Mouse (Mus musculus) kidney, adult 2 months (tissue): ENCODE results near the gene Lfng. TPM values are rescaled to one million over a fixed set of nuclear protein-coding genes. Genes with fewer than 3 reads are reported as not detected.

Source experiments
- DNase-seq: peaks from one replicate; pipeline ENCODE4 v3.0.0; 2021
- H3K27ac ChIP-seq: fragments of 200-500 bp; 2 replicates; pipeline ENCODE4 v1.5.1; 2012; ENCODE audit warnings: low read depth, low read length, control low read depth, inconsistent platforms; ENCODE audit not compliant: insufficient read depth
- H3K27me3 ChIP-seq: fragments of 200-500 bp; replicated peaks from 2 replicates; pipeline ENCODE4 v1.6.1; 2012; ENCODE audit warnings: mild to moderate bottlenecking, moderate library complexity, low read length, inconsistent platforms; ENCODE audit not compliant: control insufficient read depth, insufficient read depth
- H3K36me3 ChIP-seq: fragments of 200-500 bp; 2 replicates; pipeline ENCODE4 v1.6.1; 2012; ENCODE audit warnings: mild to moderate bottlenecking, moderate library complexity, low read length, inconsistent platforms; ENCODE audit not compliant: control insufficient read depth, insufficient read depth
- H3K4me1 ChIP-seq: fragments of 200-500 bp; 2 replicates; pipeline ENCODE4 v1.6.1; 2011; ENCODE audit warnings: low read length; ENCODE audit not compliant: control insufficient read depth, insufficient read depth
- H3K4me3 ChIP-seq: fragments of 200-500 bp; 2 replicates; pipeline ENCODE4 v1.5.1; 2011; ENCODE audit warnings: mild to moderate bottlenecking, low read depth, low read length, control low read depth; ENCODE audit not compliant: insufficient read depth
- CTCF ChIP-seq: fragments of 200-500 bp; conservative IDR thresholded peaks from 2 replicates; pipeline ENCODE4 v1.5.1; 2011; ENCODE audit warnings: low read depth, mild to moderate bottlenecking, control low read depth, low read length, moderate library complexity, mixed read lengths; ENCODE audit not compliant: insufficient read depth, insufficient read length
- POLR2A ChIP-seq: fragments of 200-500 bp; IDR thresholded peaks from one replicate; pipeline ENCODE4 v1.6.1; 2011; ENCODE audit warnings: low read depth, low read length, control low read depth
- WGBS: fragments of 180-500 bp; shearing (Covaris S2); methylation state at CpG from one replicate; pipeline ENCODE4 v1.1.7; 2018; 5-methylcytosine and 5-hydroxymethylcytosine counted together
- polyA plus RNA-seq: library from polyadenylated mRNA; depleted of rRNA; stranded (reverse); fragments of >200 nt; gene quantifications from 2 replicates; pipeline ENCODE4 v1.2.3, GENCODE M21; 2012

The Lfng gene
- polyA plus RNA-seq, 1 experiment: 43.3 TPM

DNA sequence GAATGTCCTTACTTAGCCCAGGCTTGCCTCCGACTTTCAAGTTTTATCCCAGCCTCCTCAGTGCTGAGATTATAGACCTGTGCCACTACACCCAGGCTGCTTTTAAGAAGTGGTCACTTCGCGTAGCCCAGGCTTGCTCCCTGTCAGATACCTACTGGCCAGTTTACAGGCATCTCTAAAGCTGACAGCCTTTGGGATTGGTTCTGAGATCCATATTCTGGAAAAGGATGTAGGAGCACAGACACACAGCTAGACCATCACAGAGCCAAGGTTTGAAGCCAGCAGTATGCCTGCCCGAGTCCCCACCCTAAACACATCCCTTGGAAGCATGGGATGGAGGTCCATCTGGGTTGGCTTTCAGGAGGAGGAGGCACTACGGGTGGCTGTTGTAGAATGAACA is 39.4 kb upstream of the Lfng start:
- no peak for TF ChIP-seq POLR2A
- TF ChIP-seq CTCF: no peak
- Histone ChIP-seq H3K27me3 (no peaks in the 10 kb centered on the region), H3K27ac (no peak overlapping the region), H3K4me1 (no peaks in the 10 kb centered on the region), H3K4me3 (no peak overlapping the region), H3K36me3 (no peaks in the 10 kb centered on the region)
- DNase-seq: no peak
- 89% methylated on average over 5 of the region's 5 CpGs for WGBS

DNA sequence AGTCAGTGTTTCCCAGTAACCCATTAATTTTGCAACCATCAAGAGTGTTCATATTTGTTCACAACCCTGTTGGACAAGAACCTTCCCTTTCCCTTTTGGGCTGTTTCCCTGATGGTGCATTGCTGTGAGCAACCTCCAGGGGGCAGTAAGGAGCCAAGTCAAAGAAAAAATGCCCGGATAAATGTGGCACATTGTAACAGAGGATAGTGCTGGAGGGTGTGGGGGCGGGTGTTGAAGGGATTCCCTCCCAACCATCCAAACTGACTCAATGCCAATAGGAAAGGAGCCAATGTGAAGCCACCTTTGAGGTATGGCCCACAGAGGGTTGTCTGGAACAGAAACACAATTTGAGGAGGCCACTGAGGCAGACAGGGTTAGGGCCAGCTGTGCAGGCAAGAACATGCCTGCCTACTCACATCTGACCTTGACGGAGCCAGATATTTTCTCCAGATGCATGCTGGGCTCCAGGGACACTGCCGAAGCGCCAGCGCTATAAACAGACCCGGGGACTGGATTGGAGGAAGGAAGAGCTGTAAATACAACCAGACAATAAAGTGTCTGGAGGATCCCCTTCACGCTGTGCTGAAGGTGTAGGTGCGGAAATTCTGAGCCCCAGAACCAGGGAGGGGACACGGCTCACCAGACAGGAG is 38.7 kb upstream of the Lfng start:
- TF ChIP-seq CTCF (peak; percentile 84), POLR2A (no peak)
- no peak overlapping the region for H3K27ac ChIP-seq
- 15% methylated on average over 10 of the region's 10 CpGs for WGBS
- no peaks in the 10 kb centered on the region for H3K27me3 ChIP-seq
- H3K36me3 ChIP-seq: no peaks in the 10 kb centered on the region
- no peaks in the 10 kb centered on the region for H3K4me1 ChIP-seq
- no peak overlapping the region for H3K4me3 ChIP-seq
- DNase-seq: peak; percentile 73

DNA sequence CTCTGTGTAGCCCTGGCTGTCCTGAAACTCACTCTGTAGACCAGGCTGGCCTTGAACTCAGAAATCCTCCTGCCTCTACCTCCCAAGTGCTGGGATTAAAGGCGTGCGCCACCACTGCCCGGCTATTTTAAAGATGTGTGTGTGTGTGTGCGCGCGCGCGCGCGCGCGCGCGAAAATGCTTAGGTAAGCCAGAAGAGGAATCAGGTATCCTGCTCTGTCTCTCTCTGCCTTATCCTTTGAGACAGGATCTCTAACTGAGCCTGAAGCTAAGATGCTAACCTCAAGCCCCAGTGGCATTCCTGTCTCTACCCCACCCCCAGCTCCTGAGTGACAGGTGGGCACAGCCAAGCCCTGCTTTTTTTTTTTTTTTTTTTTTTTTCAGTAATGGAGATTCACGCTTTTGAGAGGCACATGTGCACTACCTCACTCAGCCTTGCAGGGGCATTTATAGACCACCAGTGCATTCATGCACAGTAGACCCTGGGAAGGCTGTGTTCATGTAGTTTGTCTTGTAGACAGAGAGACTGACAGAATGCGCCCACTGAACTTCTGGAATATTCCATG is 38.0 kb upstream of the Lfng start:
- WGBS: 83% methylated on average over 16 of the region's 16 CpGs

DNA sequence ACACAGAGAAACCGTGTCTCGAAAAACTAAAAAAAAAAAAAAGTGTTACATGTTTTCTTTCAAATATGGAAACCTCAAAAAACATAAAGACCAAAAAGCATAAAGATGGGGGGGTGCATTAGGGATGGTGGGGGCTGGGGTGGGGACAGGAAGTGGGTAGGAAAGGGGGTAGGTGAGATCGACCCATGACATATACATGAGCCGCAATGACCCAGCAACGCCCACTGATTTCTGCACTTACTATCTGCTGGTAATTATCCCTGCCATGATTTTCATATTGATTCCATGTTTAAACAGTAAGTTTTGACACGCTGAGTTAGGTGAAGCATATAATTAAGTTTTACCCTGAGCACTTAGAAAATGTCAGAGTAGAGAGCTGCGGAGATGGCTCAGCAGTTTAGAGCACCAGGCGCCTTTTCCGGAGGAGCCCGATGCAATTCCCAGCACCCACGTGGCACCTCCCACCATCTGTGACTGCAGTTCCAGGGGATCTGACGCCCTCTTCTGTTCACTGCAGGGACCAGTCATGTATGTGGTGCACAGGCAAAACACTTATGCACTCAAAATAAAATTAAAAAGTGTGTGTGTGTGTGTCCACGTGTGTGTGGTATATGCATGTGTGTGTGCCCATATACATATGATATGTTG is 36.8 kb upstream of the Lfng start:
- DNase-seq: no peak
- no peaks in the 10 kb centered on the region for H3K36me3 ChIP-seq
- 89% methylated on average over 13 of the region's 13 CpGs for WGBS

More for the DNA sequence above, 38.0 kb upstream of the Lfng start:
- Histone ChIP-seq H3K4me3 (no peak overlapping the region), H3K4me1 (no peaks in the 10 kb centered on the region), H3K27ac (no peak overlapping the region), H3K27me3 (no peaks in the 10 kb centered on the region), H3K36me3 (no peaks in the 10 kb centered on the region)
- no peak for DNase-seq
- no peak for TF ChIP-seq POLR2A
- no peak for TF ChIP-seq CTCF

DNA sequence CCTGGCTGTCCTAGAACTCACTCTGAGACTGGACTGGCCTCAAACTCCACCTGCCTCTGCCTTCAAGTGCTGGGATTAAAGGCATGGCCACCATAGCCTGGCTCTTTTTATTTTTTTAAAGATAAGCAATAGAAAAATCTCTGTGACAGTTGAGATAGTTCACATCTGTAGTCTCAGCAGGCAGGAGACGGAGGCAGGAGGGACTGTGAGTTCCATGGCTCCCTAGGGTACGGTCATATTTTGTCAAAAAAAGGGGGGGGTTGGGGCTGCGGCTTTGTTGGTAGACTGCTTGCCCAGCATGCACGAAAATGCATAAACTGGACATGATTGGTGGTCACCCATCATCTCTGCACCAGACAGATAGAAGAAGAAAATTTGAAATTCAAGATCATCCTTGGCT is 35.9 kb upstream of the Lfng start:
- H3K4me3 ChIP-seq: no peak overlapping the region
- no peak overlapping the region for H3K27ac ChIP-seq
- H3K36me3 ChIP-seq: no peaks in the 10 kb centered on the region
- H3K27me3 ChIP-seq: no peaks in the 10 kb centered on the region
- DNase-seq: no peak
- no peaks in the 10 kb centered on the region for H3K4me1 ChIP-seq
- no peak for TF ChIP-seq CTCF
- no peak for TF ChIP-seq POLR2A
- WGBS: 75% methylated on average over 4 of the region's 4 CpGs

More for the DNA sequence above, 36.8 kb upstream of the Lfng start:
- H3K4me3 ChIP-seq: no peak overlapping the region
- TF ChIP-seq CTCF: no peak
- no peak for TF ChIP-seq POLR2A
- H3K27me3 ChIP-seq: no peaks in the 10 kb centered on the region
- no peak overlapping the region for H3K27ac ChIP-seq
- H3K4me1 ChIP-seq: no peaks in the 10 kb centered on the region

DNA sequence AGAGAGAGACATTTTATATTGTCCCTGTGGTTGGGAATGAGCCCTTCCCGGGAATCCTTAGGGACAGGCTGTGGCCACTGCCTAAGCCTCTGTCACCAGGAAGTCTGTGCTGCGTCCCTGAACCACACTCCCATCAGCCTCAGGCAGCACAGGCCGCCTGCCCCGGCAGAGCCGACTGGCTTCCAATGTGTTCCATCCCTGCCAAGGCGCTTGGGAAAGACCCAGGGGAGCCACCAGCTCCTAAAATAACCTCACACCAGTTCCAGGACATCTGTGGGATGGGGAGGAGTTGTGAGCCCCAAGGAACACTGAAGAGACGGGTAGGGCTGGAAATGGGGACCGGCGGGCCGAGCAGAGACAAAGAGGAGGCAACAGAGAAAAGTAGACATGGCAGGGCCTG is 35.4 kb upstream of the Lfng start:
- 53% methylated on average over 10 of the region's 10 CpGs for WGBS
- H3K4me1 ChIP-seq: no peaks in the 10 kb centered on the region
- H3K27me3 ChIP-seq: no peaks in the 10 kb centered on the region
- no peak overlapping the region for H3K4me3 ChIP-seq
- H3K27ac ChIP-seq: peak overlapping the region; percentile 49; the same call in 1 of the 2 replicates
- peak; percentile 75 for DNase-seq
- no peaks in the 10 kb centered on the region for H3K36me3 ChIP-seq
- TF ChIP-seq CTCF (no peak), POLR2A (no peak)

DNA sequence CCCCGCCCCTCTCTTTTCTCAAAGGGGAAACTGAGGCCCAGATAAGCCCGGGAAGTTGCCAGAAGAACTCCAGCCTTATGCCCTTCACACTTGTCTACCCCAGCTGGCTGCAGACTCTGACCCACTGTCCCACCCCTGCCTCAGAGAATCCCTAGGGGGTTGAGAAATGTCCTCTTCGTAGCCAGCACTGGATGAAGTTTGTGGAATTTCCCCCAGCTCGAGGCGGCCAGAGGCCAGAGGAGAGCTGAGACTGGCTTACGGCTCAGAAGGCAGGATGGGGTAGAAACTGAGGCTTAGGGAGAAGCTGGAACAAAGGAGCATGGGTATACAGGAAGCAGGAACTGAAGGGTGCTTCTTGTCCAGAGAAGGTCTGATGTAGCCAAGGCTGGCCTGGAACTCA is 34.5 kb upstream of the Lfng start:
- 69% methylated on average over 6 of the region's 6 CpGs for WGBS
- Histone ChIP-seq H3K4me3 (no peak overlapping the region), H3K36me3 (no peaks in the 10 kb centered on the region), H3K27ac (peak overlapping the region; percentile 55), H3K4me1 (no peaks in the 10 kb centered on the region), H3K27me3 (no peaks in the 10 kb centered on the region)
- TF ChIP-seq POLR2A (no peak), CTCF (no peak)
- DNase-seq: peak; percentile 77
